ENCODE assay signal across 19 mouse cellular contexts in genomic region chr6:117015461-117015860, GRCm38 (mm10).
DNase-seq lines count a peak whose midpoint lies in the region.
"Had no signal": no experiment of that assay in that cellular context is flagged by ENCODE, and none has a peak within 500 bp of the region (broad histone marks: within the 10 kb centered on the region; RNA-seq: fewer than 3 reads in every experiment).

No protein-coding gene starts in this region.

- peak; percentile 8 for DNase-seq in adrenal gland, adult 2 months
- no peak for DNase-seq in adrenal gland, postnatal 36 days
- DNase-seq in ovary, adult 18-20 months (ENCODE audit: low spot score) = peak; percentile 49
- no peak for DNase-seq in ovary, postnatal 10 days (ENCODE audit: low spot score)
- DNase-seq in 3T3-L1 (ENCODE audit: low read depth, low spot score) (peak; percentile 47), NIH3T3 (ENCODE audit: low read depth) (peak; percentile 71)
- DNase-seq in heart, adult 9 months (ENCODE audit: low spot score in 2 of 2) = no peak
- no peak for DNase-seq in gastrocnemius, adult 18-20 months (ENCODE audit: low spot score)
- DNase-seq: adrenal gland, adult 8-10 months; adrenal gland, postnatal 10 days; adrenal gland, postnatal 14 days; adrenal gland, postnatal 25 days; B cell, adult 2 months; cerebellum, adult 11 months; cerebellum, adult 11-12 months; cerebellum, adult 18-20 months; cerebellum, adult 2 months; cerebellum, adult 8-10 months; cerebellum, adult 9-10 months had no signal

Comparison
In these comparisons a context has a peak if more than half of its experiments do, and no peak if none do; other contexts are left out.
1. DNase-seq: peak in adrenal gland, adult 2 months (single experiment), ovary, adult 18-20 months (single experiment), 3T3-L1 (single experiment) and NIH3T3 (single experiment); none in adrenal gland, postnatal 36 days (0 of 2), ovary, postnatal 10 days (single experiment), heart, adult 9 months (0 of 2) and gastrocnemius, adult 18-20 months (single experiment).